Mouse (Mus musculus) kidney, postnatal 0 days (tissue): Measurements from ENCODE around the gene Dennd1a. TPM values are rescaled to one million over a fixed set of nuclear protein-coding genes. Genes with fewer than 3 reads are reported as not detected.
A peak's percentile ranks its signal among the peaks of the same experiment; 100 is the strongest.

ENCODE experiments used
- ATAC-seq: fragments of 200-750 bp; cut with Nextera tagmentation; replicated peaks from 2 replicates; pipeline ENCODE4 v1.8.0; 2017; ENCODE audit warnings: low read depth, moderate number of reproducible peaks, moderate TSS enrichment, moderate library complexity; ENCODE audit not compliant: low FRiP score
- DNase-seq: peaks from one replicate; pipeline ENCODE4 v3.0.0-alpha.2; 2016; ENCODE audit warnings: low spot score
- H3K27ac ChIP-seq: fragments of 300-500 bp; sonication (generic); 2 replicates; pipeline ENCODE4 v1.5.1; 2014; ENCODE audit warnings: mild to moderate bottlenecking
- H3K27me3 ChIP-seq: fragments of 300-500 bp; sonication (generic); 2 replicates; pipeline ENCODE4 v1.6.1; 2014; ENCODE audit warnings: low read length, mixed read lengths; ENCODE audit not compliant: insufficient read depth
- H3K36me3 ChIP-seq: fragments of 300-500 bp; sonication (generic); 2 replicates; pipeline ENCODE4 v1.6.1; 2014; ENCODE audit warnings: low read length, mixed read lengths; ENCODE audit not compliant: insufficient read depth
- H3K4me1 ChIP-seq: fragments of 300-500 bp; sonication (generic); replicated peaks from 2 replicates; pipeline ENCODE4 v1.6.1; 2014; ENCODE audit warnings: antibody characterized with exemption, low read length, mixed read lengths; ENCODE audit not compliant: insufficient read depth
- H3K4me2 ChIP-seq: fragments of 300-500 bp; sonication (generic); 2 replicates; pipeline ENCODE4 v1.6.1; 2014; ENCODE audit warnings: mild to moderate bottlenecking, low read length, moderate library complexity, mixed read lengths
- H3K4me3 ChIP-seq: fragments of 300-500 bp; sonication (generic); replicated peaks from 2 replicates; pipeline ENCODE4 v1.5.1; 2014; ENCODE audit warnings: low read depth, low read length
- H3K9ac ChIP-seq: fragments of 300-500 bp; sonication (generic); 2 replicates; pipeline ENCODE4 v1.6.1; 2014; ENCODE audit warnings: low read depth, low read length
- H3K9me3 ChIP-seq: fragments of 300-500 bp; sonication (generic); replicated peaks from 2 replicates; pipeline ENCODE4 v1.6.1; 2016; ENCODE audit warnings: low read length, inconsistent platforms, mixed read lengths
- CTCF ChIP-seq: IDR thresholded peaks from 2 replicates; pipeline ENCODE4 v1.5.1; 2016; ENCODE audit warnings: antibody characterized with exemption, low read depth, mild to moderate bottlenecking, moderate library complexity
- WGBS: fragments of 180-500 bp; shearing (Covaris S2); extraction: QIAGEN DNeasy Blood & Tissue Kit; methylation state at CpG from one replicate; pipeline ENCODE4 v1.1.7; 2014; 5-methylcytosine and 5-hydroxymethylcytosine counted together
- polyA plus RNA-seq: library from polyadenylated mRNA; unstranded; fragments of >200 nt; fragmentation: Nextera tagmentation; extraction: Ambion mirVana; gene quantifications from 2 replicates; pipeline ENCODE4 v1.2.1, GENCODE M21; 2015

Dennd1a gene
- polyA plus RNA-seq, 1 experiment from 2014 or later, result 10.6 TPM

GRCm38 (mm10) chr2:38319086-38319485 is 31.9 kb upstream of the Dennd1a start:
- 87% methylated on average over 11 of the region's 11 CpGs for WGBS

GRCm38 (mm10) chr2:38313399-38313798 is 26.2 kb upstream of the Dennd1a start:
- H3K9me3 ChIP-seq, result no peaks in the 10 kb centered on the region
- no peaks in the 10 kb centered on the region for H3K4me1 ChIP-seq
- H3K4me2 ChIP-seq, result no peak overlapping the region
- no peak overlapping the region for H3K4me3 ChIP-seq
- DNase-seq (no peak), ATAC-seq (no peak)
- no peak overlapping the region for H3K27ac ChIP-seq
- no peak for TF ChIP-seq CTCF
- 53% methylated on average over 3 of the region's 3 CpGs for WGBS
- no peaks in the 10 kb centered on the region for H3K36me3 ChIP-seq
- no peaks in the 10 kb centered on the region; the same call in none of the 2 replicates for H3K27me3 ChIP-seq
- no peak overlapping the region for H3K9ac ChIP-seq

More at GRCm38 (mm10) chr2:38319086-38319485, 31.9 kb upstream of the Dennd1a start:
- H3K4me1 ChIP-seq, result no peaks in the 10 kb centered on the region
- H3K27ac ChIP-seq, result no peak overlapping the region
- no peaks in the 10 kb centered on the region; the same call in none of the 2 replicates for H3K27me3 ChIP-seq
- H3K4me2 ChIP-seq, result no peak overlapping the region
- no peak for TF ChIP-seq CTCF
- no peak overlapping the region for H3K4me3 ChIP-seq
- no peak overlapping the region for H3K9ac ChIP-seq
- no peaks in the 10 kb centered on the region for H3K9me3 ChIP-seq
- DNase-seq (no peak), ATAC-seq (no peak)
- no peaks in the 10 kb centered on the region for H3K36me3 ChIP-seq

GRCm38 (mm10) chr2:38312921-38313320 is 25.7 kb upstream of the Dennd1a start:
- H3K27me3 ChIP-seq, result no peaks in the 10 kb centered on the region; the same call in none of the 2 replicates
- no peak overlapping the region for H3K4me3 ChIP-seq
- WGBS, result 64% methylated on average over 3 of the region's 3 CpGs
- TF ChIP-seq CTCF, result no peak
- no peak overlapping the region for H3K4me2 ChIP-seq
- DNase-seq, result no peak
- no peak for ATAC-seq
- no peak overlapping the region for H3K27ac ChIP-seq
- no peaks in the 10 kb centered on the region for H3K4me1 ChIP-seq
- no peaks in the 10 kb centered on the region for H3K9me3 ChIP-seq
- H3K36me3 ChIP-seq, result no peaks in the 10 kb centered on the region
- no peak overlapping the region for H3K9ac ChIP-seq

- 76% methylated on average over 1 of the region's 1 CpGs for WGBS
- no peak for ATAC-seq
Measured at GRCm38 (mm10) chr2:38305152-38305551, 18.0 kb upstream of the Dennd1a start.

GRCm38 (mm10) chr2:38300941-38301340 is 13.8 kb upstream of the Dennd1a start:
- ATAC-seq (no peak), DNase-seq (peak; percentile 51)
- Histone ChIP-seq H3K4me3 (no peak overlapping the region), H3K27me3 (no peaks in the 10 kb centered on the region), H3K4me2 (no peak overlapping the region), H3K36me3 (no peaks in the 10 kb centered on the region), H3K4me1 (no peaks in the 10 kb centered on the region), H3K27ac (no peak overlapping the region), H3K9me3 (no peaks in the 10 kb centered on the region), H3K9ac (no peak overlapping the region)
- TF ChIP-seq CTCF, result no peak
- 68% methylated on average over 2 of the region's 2 CpGs for WGBS

More at GRCm38 (mm10) chr2:38305152-38305551, 18.0 kb upstream of the Dennd1a start:
- no peak overlapping the region for H3K4me3 ChIP-seq
- H3K9ac ChIP-seq, result no peak overlapping the region
- H3K27ac ChIP-seq, result no peak overlapping the region
- H3K9me3 ChIP-seq, result no peaks in the 10 kb centered on the region
- H3K36me3 ChIP-seq, result no peaks in the 10 kb centered on the region
- no peak for TF ChIP-seq CTCF
- H3K27me3 ChIP-seq, result no peaks in the 10 kb centered on the region
- no peak for DNase-seq
- H3K4me2 ChIP-seq, result no peak overlapping the region
- no peaks in the 10 kb centered on the region for H3K4me1 ChIP-seq

GRCm38 (mm10) chr2:38295939-38296338 is 8.7 kb upstream of the Dennd1a start:
- no peak for ATAC-seq
- H3K9me3 ChIP-seq, result no peaks in the 10 kb centered on the region
- no peak for DNase-seq
- no peak overlapping the region for H3K9ac ChIP-seq
- no peak overlapping the region for H3K4me3 ChIP-seq
- H3K4me2 ChIP-seq, result no peak overlapping the region
- WGBS, result 93% methylated on average over 4 of the region's 4 CpGs
- no peaks in the 10 kb centered on the region for H3K27me3 ChIP-seq
- TF ChIP-seq CTCF, result no peak
- H3K4me1 ChIP-seq, result no peaks in the 10 kb centered on the region
- no peak overlapping the region for H3K27ac ChIP-seq
- H3K36me3 ChIP-seq, result no peaks in the 10 kb centered on the region

GRCm38 (mm10) chr2:38291526-38291925 is 4.3 kb upstream of the Dennd1a start:
- no peaks in the 10 kb centered on the region for H3K27me3 ChIP-seq
- H3K4me1 ChIP-seq, result no peaks in the 10 kb centered on the region; the same call in 1 of the 2 replicates
- H3K36me3 ChIP-seq, result no peaks in the 10 kb centered on the region
- no peak for TF ChIP-seq CTCF
- H3K9ac ChIP-seq, result no peak overlapping the region
- no peaks in the 10 kb centered on the region for H3K9me3 ChIP-seq
- H3K4me2 ChIP-seq, result no peak overlapping the region
- no peak overlapping the region for H3K4me3 ChIP-seq
- H3K27ac ChIP-seq, result no peak overlapping the region
- no peak for DNase-seq
- WGBS, result 63% methylated on average over 1 of the region's 1 CpGs
- no peak for ATAC-seq
